Comparison of ENCODE assay signal across 25 mouse cellular contexts in genomic region chr12:45083145-45083475, GRCm38 (mm10). TPM values are rescaled to one million over a fixed set of nuclear protein-coding genes. Genes with fewer than 3 reads are reported as not detected.
"Had no signal": no experiment of that assay in that cellular context is flagged by ENCODE, and none has a peak within 500 bp of the region (broad histone marks: within the 10 kb centered on the region; RNA-seq: fewer than 3 reads in every experiment).

No protein-coding gene starts in this region.

- H3K9me3 ChIP-seq: heart, embryonic 10.5 days; heart, embryonic 12.5 days; hindbrain, embryonic 10.5 days; hindbrain, embryonic 12.5 days; intestine, embryonic 15.5 days; limb, embryonic 10.5 days; limb, embryonic 12.5 days; liver, embryonic 13.5 days; liver, embryonic 15.5 days had no signal

- H3K36me3 ChIP-seq: heart, embryonic 10.5 days; heart, embryonic 12.5 days; hindbrain, embryonic 10.5 days; hindbrain, embryonic 12.5 days; intestine, embryonic 15.5 days; limb, embryonic 10.5 days; limb, embryonic 12.5 days; liver, embryonic 13.5 days; liver, embryonic 15.5 days had no signal

- H3K27ac ChIP-seq: gastrocnemius, adult 2 months; heart, embryonic 10.5 days; hindbrain, embryonic 10.5 days; hindbrain, embryonic 12.5 days; hindbrain, embryonic 14.5 days; intestine, embryonic 15.5 days; layer of hippocampus, adult 2 months; left cerebral cortex, adult 2 months; limb, embryonic 10.5 days; limb, embryonic 12.5 days; liver, embryonic 13.5 days; liver, embryonic 15.5 days had no signal

- ATAC-seq: hindbrain, embryonic 16.5 days; inflammation-experienced regulatory T-cells, adult 6 months; intestine, embryonic 15.5 days; intestine, postnatal 0 days had no signal

- DNase-seq: gastrocnemius, adult 2 months; gastrocnemius, postnatal 10 days; gastrocnemius, postnatal 25 days; heart, adult 18-20 months; heart, postnatal 10 days; heart, postnatal 4 days; kidney, adult 9 months; kidney, postnatal 14 days; liver; liver, embryonic 13.5 days had no signal

- H3K4me3 ChIP-seq: gastrocnemius, adult 2 months; heart, embryonic 10.5 days; heart, embryonic 12.5 days; hindbrain, embryonic 10.5 days; hindbrain, embryonic 12.5 days; intestine, embryonic 15.5 days; layer of hippocampus, adult 2 months; left cerebral cortex, adult 2 months; limb, embryonic 10.5 days; limb, embryonic 12.5 days; liver, embryonic 13.5 days; liver, embryonic 15.5 days had no signal

- H3K9ac ChIP-seq: heart, embryonic 12.5 days; hindbrain, embryonic 12.5 days; hindbrain, embryonic 14.5 days; intestine, embryonic 15.5 days; limb, embryonic 12.5 days; liver, embryonic 13.5 days; liver, embryonic 15.5 days had no signal

- H3K4me2 ChIP-seq: heart, embryonic 12.5 days; hindbrain, embryonic 12.5 days; hindbrain, embryonic 14.5 days; intestine, embryonic 15.5 days; limb, embryonic 12.5 days; liver, embryonic 11.5 days; liver, embryonic 13.5 days; liver, embryonic 15.5 days had no signal

- H3K27me3 ChIP-seq: heart, embryonic 12.5 days; hindbrain, embryonic 12.5 days; intestine, embryonic 15.5 days; limb, embryonic 12.5 days; liver, embryonic 13.5 days; liver, embryonic 15.5 days had no signal

- H3K4me1 ChIP-seq: heart, embryonic 10.5 days; heart, embryonic 12.5 days; hindbrain, embryonic 10.5 days; hindbrain, embryonic 12.5 days; limb, embryonic 10.5 days; limb, embryonic 12.5 days; liver, embryonic 13.5 days had no signal

RNA-seq across cellular contexts. Expression of gene Stxbp6, which starts 8.6 kb away (rescaled TPM):
- polyA plus RNA-seq: inflammation-experienced regulatory T-cells, adult 6 months had no signal
